Mouse (Mus musculus): ENCODE data around the gene Fbln5. TPM values are rescaled to one million over a fixed set of nuclear protein-coding genes. Genes with fewer than 3 reads are reported as not detected.

The Fbln5 gene
- total RNA-seq, 2 experiments from 2014 or later, result 13.8 to 15.3 TPM

DNA sequence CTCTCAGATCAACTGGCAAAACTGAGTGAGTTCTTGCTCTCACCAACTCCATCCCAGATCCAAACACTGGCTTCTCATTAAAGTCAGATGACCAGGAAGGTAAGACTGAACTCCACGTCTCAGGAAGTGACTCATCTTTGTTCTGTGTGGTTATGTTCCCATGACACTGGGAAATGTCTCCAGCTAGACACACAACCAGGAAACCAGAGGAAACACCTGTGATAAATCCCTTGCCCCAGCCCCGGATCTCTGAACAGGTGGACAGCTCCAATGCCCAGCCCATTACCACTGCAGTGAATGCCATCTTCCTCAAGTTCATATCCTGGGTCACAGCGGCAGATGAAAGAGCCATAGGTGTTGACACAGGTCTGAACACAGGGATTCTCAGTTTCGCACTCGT is 54.0 kb downstream of the Fbln5 start:
- DNase-seq (ENCODE audit: low spot score in 2 of 2), result no peak

DNA sequence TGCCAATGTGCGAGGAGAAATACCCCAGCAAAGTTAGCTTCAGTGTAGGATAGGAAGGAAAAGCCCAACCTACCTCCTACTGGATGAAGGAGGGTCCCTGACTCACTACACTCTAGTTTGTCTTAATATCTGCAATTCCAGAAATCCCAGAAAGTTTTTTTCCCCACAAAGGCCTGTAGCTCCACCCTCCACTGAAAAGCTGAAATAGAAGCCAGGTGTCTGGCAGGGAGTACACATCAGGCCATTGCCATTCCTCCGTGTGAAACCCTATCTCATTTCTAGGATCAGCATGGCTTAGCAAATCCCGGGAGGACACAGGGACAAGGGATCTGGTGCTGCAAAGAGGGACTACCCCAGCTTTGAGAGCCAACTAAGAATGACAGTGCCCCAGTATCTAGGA is 55.8 kb downstream of the Fbln5 start:
- DNase-seq (ENCODE audit: low spot score in 2 of 2), result no peak

DNA sequence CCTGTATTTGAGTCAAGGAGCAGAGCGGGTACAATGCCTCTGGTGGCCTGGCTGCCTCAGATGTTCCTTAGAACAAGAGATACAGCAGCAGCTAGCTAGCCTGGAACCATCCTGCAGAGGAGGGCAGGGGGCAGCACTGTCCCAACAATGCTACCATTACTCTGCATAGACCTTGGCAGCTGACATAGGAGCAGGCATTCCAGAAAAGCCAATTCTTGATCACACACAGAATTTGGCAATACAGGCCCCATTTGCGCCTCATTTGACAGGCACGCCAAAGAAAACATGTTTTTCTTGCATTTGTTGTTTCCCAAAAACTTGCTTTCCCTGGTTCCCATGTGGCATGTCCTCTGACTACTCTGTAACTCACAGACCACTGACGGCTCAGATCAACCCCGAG is 56.8 kb downstream of the Fbln5 start:
- no peak for DNase-seq (ENCODE audit: low spot score in 2 of 2)

DNA sequence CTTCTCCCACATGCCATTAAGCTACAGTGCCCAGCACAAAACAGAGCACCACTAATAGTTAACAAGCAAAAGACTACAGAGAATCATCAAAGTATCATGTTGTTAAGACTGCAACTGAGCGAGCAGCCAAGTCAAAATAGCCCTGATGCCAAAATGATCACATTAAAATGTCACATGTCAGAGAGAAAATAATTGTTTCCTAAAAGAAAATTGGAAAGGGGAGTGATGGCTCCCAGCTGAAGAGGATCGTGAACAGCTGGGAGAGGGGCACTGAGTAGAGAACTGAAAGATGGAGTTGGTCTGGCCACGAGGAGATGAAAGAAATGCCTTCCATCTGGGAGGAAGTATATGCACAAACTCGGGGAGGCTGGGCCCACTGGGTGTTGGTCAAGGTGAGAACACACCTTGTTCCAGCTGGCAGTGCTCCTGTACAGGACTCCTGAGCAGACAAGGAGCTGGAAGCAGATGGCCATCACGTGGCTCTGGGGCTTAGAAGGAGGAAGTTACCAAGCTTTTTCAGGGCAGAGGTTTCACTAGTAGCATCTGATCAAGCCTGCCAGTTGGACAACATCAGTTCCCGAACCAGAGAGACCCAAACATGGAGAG is 59.3 kb downstream of the Fbln5 start:
- DNase-seq (ENCODE audit: low spot score in 2 of 2), result no peak

DNA sequence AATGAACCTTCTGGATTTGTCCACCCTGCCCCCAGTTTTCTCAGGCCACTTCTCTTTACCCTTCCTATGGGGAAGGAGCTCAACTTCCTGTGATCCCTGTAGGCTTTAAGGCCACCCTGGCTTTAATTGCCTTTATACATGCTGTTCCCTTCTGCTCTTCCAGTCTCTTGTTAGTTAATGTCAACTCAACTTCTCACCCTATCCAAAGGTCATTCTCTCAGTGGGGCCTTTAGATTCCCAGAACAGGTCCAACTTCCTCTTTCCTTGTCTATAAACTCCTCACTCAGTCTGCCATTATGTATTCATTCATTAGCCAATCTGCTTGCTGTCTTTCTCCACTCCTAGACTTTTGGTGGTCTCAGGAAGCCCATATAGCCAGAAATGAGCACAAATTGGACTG is 60.2 kb downstream of the Fbln5 start:
- DNase-seq (ENCODE audit: low spot score in 2 of 2), result no peak

DNA sequence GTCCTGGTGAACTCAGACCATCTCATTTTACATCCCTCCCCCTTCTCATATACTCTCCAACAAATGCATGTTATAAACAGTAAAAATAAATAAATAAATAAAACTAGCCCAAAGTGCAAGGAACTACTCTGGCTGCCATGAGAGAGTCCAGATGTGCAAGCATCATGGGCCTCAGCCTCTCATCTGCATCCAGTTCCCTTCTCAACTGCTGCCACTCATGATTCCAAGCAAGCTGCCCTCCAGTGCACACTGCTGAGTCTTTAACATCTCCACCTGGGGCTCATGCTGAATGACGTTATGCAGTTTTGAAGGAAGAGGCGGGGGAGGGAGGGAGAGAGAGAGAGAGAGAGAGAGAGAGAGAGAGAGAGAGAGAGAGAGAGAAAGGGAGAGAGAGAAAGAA is 76.5 kb downstream of the Fbln5 start:
- DNase-seq (ENCODE audit: low spot score in 2 of 2), result no peak

DNA sequence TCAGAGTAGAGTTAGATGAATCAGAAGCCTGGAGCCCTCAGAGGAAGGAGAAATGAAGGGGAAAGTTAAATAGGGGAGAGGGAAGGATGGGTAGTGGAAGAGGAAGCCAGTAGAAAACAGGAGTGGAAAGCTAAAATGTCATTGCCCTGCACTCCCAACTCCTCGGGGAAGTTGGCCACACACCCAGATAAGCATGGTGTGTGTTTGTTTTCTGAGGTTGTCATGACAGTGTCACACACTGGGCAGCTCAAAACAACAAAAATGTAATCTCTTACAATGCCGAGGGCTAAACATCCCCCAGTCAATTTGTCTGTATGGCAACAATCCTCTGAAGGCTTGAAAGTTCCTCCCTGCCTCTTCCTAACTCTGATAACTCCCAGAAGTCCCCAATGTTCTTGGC is 78.4 kb downstream of the Fbln5 start:
- DNase-seq (ENCODE audit: low spot score in 2 of 2), result no peak

DNA sequence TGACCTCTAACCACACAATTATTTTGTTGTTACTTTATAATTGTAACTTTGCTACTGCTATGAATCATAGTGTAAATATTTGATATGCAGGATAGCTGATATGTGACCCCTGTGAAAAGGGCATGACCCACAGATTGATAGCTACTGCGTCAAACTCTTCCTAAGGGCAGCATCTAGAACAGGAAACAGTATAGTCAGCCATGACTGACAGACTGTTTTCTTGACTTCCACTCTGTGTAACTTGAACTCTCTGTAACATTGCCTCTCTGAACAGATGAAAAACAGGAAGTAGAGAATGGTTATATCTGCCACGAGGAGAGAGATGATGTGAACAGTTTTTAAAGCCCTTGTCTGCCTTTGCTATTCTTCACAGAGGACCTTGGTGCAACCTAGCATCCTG is 78.8 kb downstream of the Fbln5 start:
- DNase-seq (ENCODE audit: low spot score in 2 of 2), result no peak

DNA sequence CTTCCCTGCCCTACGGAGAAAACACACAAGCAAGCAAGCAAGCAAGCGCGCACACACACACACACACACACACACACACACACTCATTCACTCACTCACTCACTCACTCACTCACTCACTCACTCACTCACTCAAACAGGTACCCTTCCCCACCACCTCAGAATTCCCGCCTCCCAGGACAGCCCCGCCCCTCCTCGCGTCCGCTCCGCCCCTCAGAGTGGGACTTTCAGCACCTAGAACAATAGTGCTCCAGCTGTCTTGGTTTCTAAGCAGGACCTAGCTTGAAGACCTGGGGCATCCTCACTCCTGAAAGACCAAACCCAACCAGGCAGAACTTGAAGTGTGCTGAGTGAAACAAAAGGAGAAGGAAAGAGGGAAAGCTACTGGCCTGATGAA is 100.1 kb downstream of the Fbln5 start:
- DNase-seq (ENCODE audit: low spot score in 2 of 2), result no peak

DNA sequence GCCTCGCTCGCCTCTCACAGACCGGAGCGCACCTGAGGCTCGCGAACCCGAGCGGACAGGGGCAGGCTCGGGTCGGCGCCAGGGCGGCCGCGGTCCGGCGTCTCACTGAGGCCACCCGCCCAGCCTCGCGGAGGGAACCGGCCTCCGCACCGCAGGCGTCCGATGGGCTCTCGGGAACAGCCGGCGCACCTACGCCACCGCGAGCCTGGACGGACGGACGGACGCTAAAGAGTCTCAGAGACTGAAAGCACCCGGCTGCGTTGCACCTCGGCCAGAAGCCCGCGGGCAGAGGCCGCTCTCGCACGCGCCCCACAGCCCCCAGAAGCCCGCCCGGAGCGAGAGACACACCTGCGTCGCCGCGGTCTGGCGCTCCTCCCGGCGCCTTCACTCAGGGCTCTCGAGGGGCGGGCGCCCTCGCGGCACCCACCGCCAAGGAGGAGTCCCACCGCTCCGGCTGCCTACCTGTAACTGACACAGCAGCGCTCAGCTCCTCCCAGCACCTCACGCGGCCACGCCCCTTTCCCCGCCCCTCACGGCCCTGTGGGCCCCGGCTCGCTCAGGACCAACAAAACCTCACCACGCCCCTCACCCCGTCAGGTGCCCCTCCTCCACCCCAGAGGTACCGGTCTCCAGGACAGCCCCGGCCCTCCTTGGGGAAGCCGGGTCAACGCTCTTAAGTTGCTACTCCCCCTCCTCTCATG is 100.7 kb downstream of the Fbln5 start, which contains the start of gene Tc2n:
Gene Tc2n (minus strand): TSS at position 470 of the 701 bp plus-strand sequence.
- peak; percentile 12 to 36 for DNase-seq (ENCODE audit: low spot score in 2 of 2)

DNA sequence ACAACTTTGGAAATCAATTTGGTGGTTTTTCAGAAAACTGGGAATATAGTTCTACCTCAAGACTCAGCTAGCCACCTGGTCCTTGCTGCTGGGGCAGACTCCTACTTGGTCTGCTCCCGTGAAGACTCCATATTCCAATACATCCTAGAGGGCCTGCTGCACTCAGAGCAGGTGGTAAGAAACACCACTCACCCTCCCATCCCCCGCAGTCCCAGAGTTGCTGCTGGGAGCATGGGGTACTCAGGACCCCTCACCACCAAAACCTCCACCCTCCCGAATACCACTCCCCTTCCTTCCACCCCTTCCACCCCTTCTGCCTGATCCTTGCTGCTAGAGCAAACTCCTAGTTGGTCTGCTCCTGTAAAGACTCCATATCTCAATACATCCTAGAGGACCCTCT is 119.7 kb downstream of the Fbln5 start:
- no peak for DNase-seq (ENCODE audit: low spot score in 2 of 2)

Other genes with a start within 250 kb of the Fbln5 start
- under 1 TPM; 0.27 to 0.53 TPM for gene Tc2n, start 100.5 kb downstream of the Fbln5 start, total RNA-seq (2021)
- 10 to 100 TPM; 25.0 to 25.9 TPM for gene Trip11, start 94.2 kb upstream of the Fbln5 start, total RNA-seq (2021)
- gene Atxn3, start 139.2 kb upstream of the Fbln5 start, total RNA-seq (2021), result 10 to 100 TPM; 20.4 to 21.9 TPM
- gene Cpsf2, start 156.9 kb upstream of the Fbln5 start, total RNA-seq (2021), result 10 to 100 TPM; 35.9 to 36.7 TPM